Mouse (Mus musculus): ENCODE measurements around the gene Car15.

The Car15 gene

DNA sequence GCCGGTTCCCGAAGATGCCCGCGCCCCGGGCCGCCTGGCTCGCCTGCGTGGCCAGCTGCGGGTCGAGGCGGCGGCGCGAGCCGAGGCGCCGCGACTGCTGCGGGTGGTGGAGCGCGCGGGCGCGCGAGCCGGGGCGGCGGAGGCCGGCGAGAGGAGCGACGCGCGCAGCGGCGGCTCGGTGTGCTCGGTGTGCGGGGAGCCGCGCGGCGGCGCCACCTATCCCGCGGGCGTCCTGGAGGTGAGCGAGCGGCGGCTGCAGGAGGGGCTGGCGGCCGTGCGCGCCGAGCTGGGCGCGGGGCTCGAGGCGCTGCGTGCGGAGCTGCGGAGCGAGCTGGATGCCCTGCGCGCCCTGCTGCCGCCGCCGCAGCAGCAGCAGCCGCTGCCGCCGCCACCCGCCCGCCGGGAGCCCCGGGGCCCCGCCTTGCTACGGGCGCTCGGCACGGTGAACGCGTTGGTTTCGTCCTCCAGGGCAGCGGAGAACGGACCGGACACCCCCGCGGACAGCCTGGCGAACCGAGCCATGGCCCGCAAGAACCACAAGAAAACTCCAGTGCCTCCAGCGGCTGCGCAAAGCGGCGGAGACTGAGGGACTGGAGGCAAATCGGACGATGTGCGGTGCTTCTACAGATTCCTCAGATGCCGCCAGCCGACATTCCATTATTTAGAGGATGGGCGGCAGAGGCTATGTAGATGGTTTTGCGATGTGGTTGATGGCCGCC is 4.3 kb downstream of the Car15 start:
- in situ Hi-C loops (cut with MboI, MseI): no loop called here

GRCm38 (mm10) chr16:17833321-17833680 is 4.9 kb downstream of the Car15 start:
- in situ Hi-C loops (cut with MboI, MseI): no loop called here

DNA sequence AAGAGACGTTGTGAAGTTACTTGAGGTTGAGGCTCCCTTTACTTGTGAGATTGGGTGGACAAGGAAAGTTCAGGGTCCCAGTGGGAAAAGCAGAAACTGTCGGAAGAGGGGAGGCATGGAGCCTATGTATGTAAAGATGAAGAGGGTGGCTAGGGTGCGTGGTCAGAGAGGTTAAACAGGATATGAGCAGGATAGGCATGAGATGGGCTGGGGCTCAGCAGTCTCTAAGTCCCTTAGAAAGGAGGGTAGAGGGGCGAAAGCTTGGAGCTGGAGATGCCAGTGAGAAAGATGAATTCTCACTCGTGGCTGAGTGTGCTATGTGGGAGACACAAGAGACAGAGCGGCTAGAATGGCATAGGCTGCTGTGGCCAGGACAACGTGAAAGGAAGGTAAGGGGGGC is 5.3 kb downstream of the Car15 start, which contains the start of gene B830017H08Rik:
Gene B830017H08Rik, plus strand, starts transcription at position 301 of the 400 bp plus-strand sequence.
- in situ Hi-C loops (cut with MboI, MseI): no loop called here

- in situ Hi-C loops (cut with MboI, MseI): no loop called here
These were observed 6.4 kb downstream of the Car15 start for GRCm38 (mm10) chr16:17831781-17832180.

DNA sequence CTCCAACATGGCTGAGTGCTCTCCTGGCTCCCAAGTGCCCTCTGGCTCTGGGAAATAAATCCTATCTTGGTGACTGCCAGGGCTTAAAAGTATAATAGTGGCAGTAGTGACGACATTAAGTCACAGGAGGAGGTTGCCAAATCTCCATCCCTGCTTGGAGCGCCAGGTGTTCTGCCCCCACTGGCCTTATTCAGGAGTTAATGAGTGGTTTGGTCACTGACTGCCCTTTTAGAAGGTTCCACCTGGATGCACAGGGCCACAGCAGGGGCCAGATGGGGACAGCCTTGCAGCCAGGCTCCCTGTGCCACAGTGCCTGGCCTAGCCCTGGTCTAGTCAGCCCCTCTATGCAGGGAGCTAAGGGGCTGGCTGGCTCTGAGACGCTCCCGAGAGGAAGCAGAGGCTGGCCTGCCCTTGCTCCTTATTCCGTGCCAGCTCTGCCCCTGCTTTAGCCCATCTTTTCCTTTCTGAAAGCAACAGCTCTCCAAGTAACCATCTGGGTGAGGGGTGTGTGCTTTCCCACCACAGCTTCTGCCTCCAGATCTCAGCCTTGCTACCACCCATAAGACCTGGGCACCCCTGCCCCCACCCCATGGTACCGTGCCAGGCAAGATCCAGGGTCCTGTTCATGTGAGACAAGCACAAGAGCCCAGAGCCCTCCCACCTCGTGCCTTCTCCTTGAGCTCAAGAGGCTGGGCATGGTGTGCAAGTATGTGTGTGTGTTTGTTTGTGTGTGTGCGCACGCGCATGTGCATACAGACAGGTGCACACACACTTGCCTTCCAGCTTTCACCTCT is 7.6 kb downstream of the Car15 start:
- in situ Hi-C loops (cut with MboI, MseI): no loop called here

DNA sequence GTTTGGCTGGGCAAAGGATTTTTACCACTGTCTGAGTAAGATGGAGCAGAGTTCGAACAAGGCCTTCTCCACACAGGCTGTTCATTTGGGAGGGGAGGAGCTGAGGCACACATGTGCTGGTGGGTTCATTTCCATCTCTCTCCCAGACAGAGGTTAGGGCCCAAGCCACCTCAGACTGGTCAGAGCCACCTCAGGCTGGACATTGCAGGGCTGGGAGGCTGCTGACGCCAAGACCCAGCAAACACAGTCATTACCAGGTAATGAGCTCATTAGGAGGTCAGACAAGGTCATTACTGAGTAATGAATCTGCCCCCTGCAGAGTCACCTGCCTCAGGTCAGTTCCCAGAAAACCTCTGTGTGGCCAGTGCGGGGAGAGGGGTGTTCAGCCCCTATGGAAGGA is 9.3 kb downstream of the Car15 start:
- in situ Hi-C loops (cut with MboI, MseI): no loop called here

GRCm38 (mm10) chr16:17828229-17828628 is 9.9 kb downstream of the Car15 start:
- in situ Hi-C loops (cut with MboI, MseI): no loop called here

GRCm38 (mm10) chr16:17826500-17826899 is 11.7 kb downstream of the Car15 start:
- in situ Hi-C loops (cut with MboI, MseI): no loop called here

DNA sequence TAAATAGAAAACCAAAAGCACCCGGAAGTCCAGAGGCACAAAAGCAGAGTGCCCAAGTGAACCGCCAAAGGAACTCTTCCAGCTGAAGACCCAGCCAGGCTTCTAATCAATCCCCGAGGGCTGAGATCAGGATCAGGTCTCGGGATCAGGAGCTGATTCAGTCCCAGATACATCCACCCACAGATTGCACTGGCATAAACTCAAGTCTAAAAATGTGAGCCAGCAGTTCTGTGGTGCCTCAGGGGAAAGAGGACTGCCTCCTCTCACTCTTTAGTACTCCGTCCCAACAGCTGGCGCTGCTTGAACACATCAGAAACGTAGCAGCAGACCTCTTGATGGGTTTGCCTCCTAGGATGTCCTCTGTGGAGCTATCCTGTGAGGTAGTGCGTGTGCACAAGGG is 21.6 kb downstream of the Car15 start:
- in situ Hi-C loops (cut with MboI, MseI): no loop called here

DNA sequence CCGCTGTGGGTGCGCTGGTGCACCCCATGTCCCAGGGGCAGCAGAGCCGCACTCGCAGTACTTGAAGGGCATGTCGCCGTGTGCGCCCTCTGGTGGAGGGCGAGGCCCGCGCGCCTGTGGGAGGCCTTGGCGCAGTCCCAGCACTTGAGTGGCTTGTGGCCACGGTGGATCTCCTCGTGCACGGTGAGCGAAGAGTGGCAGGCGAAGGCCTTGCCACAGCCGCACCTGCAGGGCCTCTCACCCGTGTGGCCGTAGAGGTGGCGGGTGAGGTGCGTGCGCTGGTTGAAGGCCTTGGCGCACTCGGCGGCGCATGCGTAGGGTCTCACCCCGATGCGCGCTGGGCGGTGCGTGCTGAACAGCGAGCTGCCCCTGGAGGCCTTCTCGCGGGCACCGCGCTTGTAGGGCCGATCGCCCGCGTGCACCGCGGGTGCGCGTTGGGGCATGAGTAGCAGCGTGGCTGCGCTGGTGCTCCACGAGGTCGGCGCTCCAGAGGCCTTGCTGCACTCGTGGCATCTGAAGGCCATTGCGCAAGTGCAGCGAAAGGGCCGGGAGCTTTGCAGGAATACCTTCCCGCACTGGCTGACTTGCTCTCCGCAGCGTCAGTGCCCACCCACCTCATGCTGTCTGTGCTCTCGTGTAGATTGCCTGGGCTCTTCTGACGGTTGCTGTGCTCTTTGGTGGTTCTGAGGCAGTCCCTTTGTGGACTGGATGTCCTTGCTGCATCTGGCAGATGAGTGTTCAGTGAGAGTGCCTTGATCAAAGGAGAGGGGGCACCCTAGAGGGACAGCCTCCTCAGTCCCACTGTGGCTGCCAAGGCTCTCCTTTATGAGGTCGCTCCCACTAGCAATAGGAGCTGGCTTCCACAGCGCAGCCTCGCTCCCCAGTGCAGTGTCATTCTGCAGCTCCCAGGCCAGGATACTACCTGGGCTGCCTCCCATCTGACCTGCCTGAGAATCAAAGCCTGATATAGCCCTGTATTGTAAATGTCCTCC is 22.5 kb downstream of the Car15 start:
- in situ Hi-C loops (cut with MboI, MseI): no loop called here

GRCm38 (mm10) chr16:17813173-17813572 is 25.0 kb downstream of the Car15 start:
- in situ Hi-C loops (cut with MboI, MseI): no loop called here

GRCm38 (mm10) chr16:17812120-17812519 is 26.0 kb downstream of the Car15 start:
- in situ Hi-C loops (cut with MboI, MseI): no loop called here

GRCm38 (mm10) chr16:17809711-17810110 is 28.5 kb downstream of the Car15 start:
- in situ Hi-C loops (cut with MboI, MseI): no loop called here

DNA sequence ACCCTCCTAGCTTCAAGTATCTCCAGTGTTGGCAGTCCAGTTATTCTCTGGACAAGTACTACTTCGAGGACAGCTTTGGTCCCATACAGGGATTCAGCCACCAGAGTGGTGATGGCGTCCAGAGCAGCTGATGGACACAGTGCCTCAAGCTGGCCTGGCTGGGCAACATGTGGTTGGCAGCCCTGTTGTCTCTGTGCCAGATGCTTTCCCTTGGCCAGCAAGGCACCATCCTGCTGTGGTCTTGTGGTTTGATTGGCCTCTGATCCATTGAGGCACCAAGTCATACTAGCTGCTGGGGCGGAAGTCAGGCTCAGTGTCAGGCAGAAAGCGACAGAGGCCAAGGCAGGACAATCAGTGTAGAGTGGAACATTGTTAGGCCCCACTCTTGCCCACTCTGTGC is 29.0 kb downstream of the Car15 start:
- in situ Hi-C loops (cut with MboI, MseI): no loop called here

- in situ Hi-C loops (cut with MboI, MseI): no loop called here
These were observed 30.8 kb downstream of the Car15 start for GRCm38 (mm10) chr16:17807192-17808009.

- in situ Hi-C loops (cut with MboI, MseI): no loop called here
These were observed 31.5 kb downstream of the Car15 start for GRCm38 (mm10) chr16:17806581-17807191.

DNA sequence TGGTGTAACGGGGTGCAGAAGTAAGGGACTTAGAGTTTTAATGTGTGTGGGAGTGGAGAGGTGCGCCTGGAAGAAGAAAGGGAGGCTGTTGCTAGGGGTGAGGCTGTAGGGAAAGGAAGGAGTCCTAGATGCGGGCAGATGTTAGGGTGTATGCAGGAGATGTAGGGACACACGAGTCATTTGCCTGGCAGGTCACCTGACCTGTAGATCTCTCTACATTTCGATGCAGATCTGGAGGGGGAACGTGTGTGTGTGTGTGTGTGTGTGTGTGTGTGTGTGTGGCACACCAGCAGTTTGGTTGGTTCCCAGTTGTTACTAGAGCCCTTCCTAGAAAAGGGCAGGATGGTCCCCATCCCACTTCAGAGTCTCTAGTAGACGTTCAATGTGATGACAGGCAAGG is 33.2 kb downstream of the Car15 start:
- in situ Hi-C loops (cut with MboI, MseI): no loop called here

- in situ Hi-C loops (cut with MboI, MseI): no loop called here
These were observed 33.7 kb downstream of the Car15 start for GRCm38 (mm10) chr16:17804449-17804912.

- in situ Hi-C loops (cut with MboI, MseI): no loop called here
These were observed 34.3 kb downstream of the Car15 start for GRCm38 (mm10) chr16:17803675-17804448.
